Mouse (Mus musculus) liver, adult 2 months (tissue): Measurements from ENCODE around the gene Tmem217.

Experiments
- CTCF ChIP-seq: fragments of 200-500 bp; IDR thresholded peaks from 2 replicates; pipeline ENCODE4 v1.5.1; 2011; ENCODE audit warnings: low read depth, low read length, control low read depth
- POLR2A ChIP-seq: fragments of 200-500 bp; IDR thresholded peaks from 2 replicates; pipeline ENCODE4 v1.6.1; 2011; ENCODE audit warnings: low read length, control low read depth; ENCODE audit not compliant: insufficient read depth; ENCODE audit errors: extremely low read depth

- TF ChIP-seq CTCF (no peak), POLR2A (no peak)
Observed at GRCm38 (mm10) chr17:29477357-29477756, 74.8 kb downstream of the Tmem217 start.
